Mouse (Mus musculus) mature B cell (primary cell): ENCODE results near the gene Gm20481.
"Not testable (repeated sequence)": the region's sequence is repeated elsewhere in the genome, so short reads cannot be mapped to it uniquely, and the experiment has no call there.

Source experiments
- in situ Hi-C: fragments of 300-500 bp; cut with MboI; formaldehyde crosslinking; loops from 2 replicates; pipeline ENCODE4 v1.14.3; 2019

Gm20481 gene

GRCm38 (mm10) chr17:34975581-34976492, 6.1 kb downstream of the Gm20481 start:
- in situ Hi-C loops: no loop called here

- in situ Hi-C loops: no loop called here
Measured at GRCm38 (mm10) chr17:34977000-34977399, 7.3 kb downstream of the Gm20481 start.

GRCm38 (mm10) chr17:34978239-34978638, 8.5 kb downstream of the Gm20481 start:
- in situ Hi-C loops: no loop called here

- in situ Hi-C loops: no loop called here
Measured at GRCm38 (mm10) chr17:34979631-34980030, 9.9 kb downstream of the Gm20481 start.

- in situ Hi-C loops: no loop called here
Measured at GRCm38 (mm10) chr17:34980655-34981054, 10.9 kb downstream of the Gm20481 start.

- in situ Hi-C loops: no loop called here
Measured at GRCm38 (mm10) chr17:34981690-34982180, 12.0 kb downstream of the Gm20481 start, which contains the start of gene Lsm2. TSS of gene Lsm2 (plus strand) at chr17:34981862.

- in situ Hi-C loops: no loop called here
Measured at GRCm38 (mm10) chr17:34982328-34982727, 12.6 kb downstream of the Gm20481 start.

GRCm38 (mm10) chr17:34984218-34984617, 14.5 kb downstream of the Gm20481 start:
- in situ Hi-C loops: no loop called here

GRCm38 (mm10) chr17:34994751-34995150, 25.0 kb downstream of the Gm20481 start:
- in situ Hi-C loops: no loop called here

- in situ Hi-C loops: not testable (repeated sequence)
Measured at GRCm38 (mm10) chr17:34995192-34995591, 25.5 kb downstream of the Gm20481 start.

- in situ Hi-C loops: not testable (repeated sequence)
Measured at GRCm38 (mm10) chr17:34995927-34996326, 26.2 kb downstream of the Gm20481 start.

GRCm38 (mm10) chr17:34996411-34997141, 26.9 kb downstream of the Gm20481 start:
- in situ Hi-C loops: no loop called here

GRCm38 (mm10) chr17:34997142-34997483, 27.4 kb downstream of the Gm20481 start:
- in situ Hi-C loops: no loop called here

GRCm38 (mm10) chr17:34998526-34999430, 29.1 kb downstream of the Gm20481 start:
- in situ Hi-C loops: no loop called here

GRCm38 (mm10) chr17:34999871-35000716, 30.4 kb downstream of the Gm20481 start:
- in situ Hi-C loops: loop anchor here (10.0 kb wide), 1 partner anchor 55 kb away; the partner anchor contains the start of gene Ddah2

- in situ Hi-C loops: loop anchor here (10.0 kb wide), 1 partner anchor 54 kb away; the partner anchor contains the start of gene Ddah2
Measured at GRCm38 (mm10) chr17:35000717-35001451, 31.2 kb downstream of the Gm20481 start, which contains the start of gene Vars. TSS of gene Vars (plus strand) at chr17:35000987.

GRCm38 (mm10) chr17:35001452-35002152, 31.9 kb downstream of the Gm20481 start:
- in situ Hi-C loops: loop anchor here (10.0 kb wide), 1 partner anchor 53 kb away; the partner anchor contains the start of gene Ddah2

- in situ Hi-C loops: loop anchor here (10.0 kb wide), 1 partner anchor 52 kb away; the partner anchor contains the start of gene Ddah2
Measured at GRCm38 (mm10) chr17:35002153-35002865, 32.6 kb downstream of the Gm20481 start.
